Mouse (Mus musculus) c-Kit-positive CD71-positive TER-119-negative erythroid progenitor cells, embryonic 14.5 days (primary cell): ENCODE data around the gene Gimap9.

ENCODE experiments used
- DNase-seq: peaks from one replicate; pipeline ENCODE4 v3.0.0-alpha.2; 2013; ENCODE audit warnings: low read depth

Gimap9 gene

DNA sequence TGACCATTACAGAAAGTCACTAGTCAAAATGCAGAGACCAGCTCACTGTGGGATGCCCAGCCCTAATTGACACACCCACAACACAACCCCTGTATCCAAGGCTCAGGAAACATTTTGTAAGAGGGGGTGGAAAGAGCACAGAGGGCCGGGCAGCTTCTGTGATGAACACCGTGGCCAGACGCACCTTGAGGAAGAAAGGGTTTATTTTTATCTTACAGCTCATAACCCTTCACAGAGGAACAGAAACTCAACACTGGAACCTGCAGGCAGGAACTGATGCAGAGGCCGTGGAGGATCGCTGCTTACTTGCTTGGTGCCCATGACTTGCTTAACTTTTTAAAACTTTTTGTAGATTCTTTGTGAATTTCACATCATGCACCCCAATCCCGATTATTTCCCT is 17.0 kb downstream of the Gimap9 start:
- DNase-seq, result no peak

DNA sequence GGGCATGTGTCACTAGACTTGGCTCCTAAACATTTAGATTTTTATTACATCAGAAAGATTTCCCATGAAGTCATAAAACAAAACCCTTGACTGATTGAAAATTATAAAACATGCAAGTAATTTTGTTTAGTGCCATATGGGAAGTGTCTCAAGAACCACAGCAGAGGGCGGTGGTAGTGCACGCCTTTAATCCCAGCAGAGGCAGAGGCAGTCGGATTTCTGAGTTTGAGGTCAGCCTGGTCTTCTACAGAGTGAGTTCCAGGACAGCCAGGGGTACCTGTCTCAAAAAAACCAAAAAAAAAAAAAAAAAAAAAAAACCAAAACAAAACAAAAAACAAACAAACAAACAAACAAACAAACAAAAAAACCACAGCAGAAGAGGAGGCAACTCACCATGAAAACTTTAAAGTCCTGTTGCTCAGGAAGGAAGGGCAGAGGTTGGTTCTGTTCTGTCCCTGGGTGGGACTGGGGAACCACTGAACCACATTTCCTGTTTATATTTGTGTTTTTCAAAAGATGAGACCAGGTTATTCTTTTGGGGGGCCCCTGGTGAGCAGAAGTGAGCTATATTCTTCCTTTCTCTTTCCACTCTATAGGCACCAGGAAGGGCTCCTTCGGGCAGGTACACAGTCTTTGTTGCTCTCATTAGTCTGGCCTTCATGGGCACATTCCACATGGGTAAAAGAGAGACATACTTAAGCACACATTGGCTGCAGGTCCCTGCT is 21.1 kb downstream of the Gimap9 start:
- no peak for DNase-seq

DNA sequence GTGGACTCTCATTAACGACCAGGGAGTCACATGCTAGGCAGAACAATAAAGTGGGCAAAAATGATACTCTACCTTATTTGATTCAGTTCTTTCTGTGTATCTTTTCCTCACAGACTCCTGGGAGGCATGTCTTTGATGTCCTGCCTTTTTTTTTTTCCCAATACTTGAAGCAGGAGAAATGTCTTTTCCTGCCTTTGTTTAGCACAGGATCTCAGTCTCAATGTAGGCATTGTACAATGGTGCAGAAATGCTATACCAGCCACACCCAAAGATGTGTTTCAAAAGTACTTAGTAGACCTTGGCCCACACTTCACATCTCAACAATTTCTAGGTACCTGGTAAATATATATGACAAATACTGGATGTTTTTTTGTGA is 21.6 kb downstream of the Gimap9 start:
- DNase-seq, result no peak

DNA sequence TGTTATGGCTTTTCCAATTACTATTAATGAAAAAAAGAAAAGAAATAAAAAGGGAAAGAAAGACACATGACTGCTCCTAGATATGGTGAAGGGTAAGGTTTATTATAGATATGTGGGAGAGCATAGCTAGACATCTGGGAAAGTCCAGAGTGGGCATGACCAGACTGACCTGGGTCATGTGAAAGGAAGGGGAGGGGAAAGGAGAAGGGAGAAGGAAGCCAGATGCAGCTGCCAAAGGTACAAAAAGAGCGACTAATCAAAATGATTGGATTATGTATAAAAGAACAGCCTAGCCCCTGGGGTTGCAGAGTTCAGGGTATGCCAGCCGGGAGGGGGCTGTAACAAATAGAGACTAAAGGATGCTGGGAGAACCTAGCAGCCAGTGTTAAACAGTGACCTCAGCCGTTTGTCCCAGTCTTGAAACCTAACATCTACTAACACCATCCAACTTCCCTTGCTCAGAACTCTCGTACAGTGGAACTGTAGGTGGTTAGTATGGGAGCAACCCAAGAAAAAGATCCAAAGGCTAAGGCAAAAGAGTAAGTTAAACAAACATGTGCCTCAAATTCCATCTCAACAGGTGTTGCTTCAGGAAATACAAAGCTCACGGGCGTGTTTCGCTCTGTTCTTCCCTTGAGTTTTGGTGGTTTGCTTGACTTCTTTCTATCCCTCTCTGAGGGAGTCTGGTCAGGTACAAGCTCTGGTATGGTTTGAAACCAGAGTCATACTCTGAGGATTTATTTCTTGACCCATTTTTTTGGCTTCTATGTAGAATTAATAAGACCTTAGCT is 22.3 kb downstream of the Gimap9 start:
- no peak for DNase-seq

DNA sequence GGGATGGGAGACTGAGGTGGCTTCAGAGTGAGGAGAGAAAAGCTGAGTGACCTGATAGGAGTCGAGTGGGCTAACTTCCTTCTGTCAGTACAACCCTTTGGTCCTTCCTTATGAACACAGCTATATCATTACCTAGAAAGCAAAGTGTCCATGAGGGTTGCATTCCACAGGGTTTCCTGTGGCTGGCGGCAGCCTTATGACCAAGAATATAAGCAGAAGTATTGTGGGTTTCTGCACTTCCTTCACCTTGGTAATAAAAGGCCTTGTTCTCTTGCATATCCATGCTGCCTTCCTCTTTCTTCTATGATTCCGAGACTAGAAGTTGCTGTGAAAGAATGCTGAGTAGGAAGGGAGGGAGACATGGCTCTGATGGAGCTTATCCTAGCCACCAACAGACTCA is 23.0 kb downstream of the Gimap9 start:
- DNase-seq, result no peak

DNA sequence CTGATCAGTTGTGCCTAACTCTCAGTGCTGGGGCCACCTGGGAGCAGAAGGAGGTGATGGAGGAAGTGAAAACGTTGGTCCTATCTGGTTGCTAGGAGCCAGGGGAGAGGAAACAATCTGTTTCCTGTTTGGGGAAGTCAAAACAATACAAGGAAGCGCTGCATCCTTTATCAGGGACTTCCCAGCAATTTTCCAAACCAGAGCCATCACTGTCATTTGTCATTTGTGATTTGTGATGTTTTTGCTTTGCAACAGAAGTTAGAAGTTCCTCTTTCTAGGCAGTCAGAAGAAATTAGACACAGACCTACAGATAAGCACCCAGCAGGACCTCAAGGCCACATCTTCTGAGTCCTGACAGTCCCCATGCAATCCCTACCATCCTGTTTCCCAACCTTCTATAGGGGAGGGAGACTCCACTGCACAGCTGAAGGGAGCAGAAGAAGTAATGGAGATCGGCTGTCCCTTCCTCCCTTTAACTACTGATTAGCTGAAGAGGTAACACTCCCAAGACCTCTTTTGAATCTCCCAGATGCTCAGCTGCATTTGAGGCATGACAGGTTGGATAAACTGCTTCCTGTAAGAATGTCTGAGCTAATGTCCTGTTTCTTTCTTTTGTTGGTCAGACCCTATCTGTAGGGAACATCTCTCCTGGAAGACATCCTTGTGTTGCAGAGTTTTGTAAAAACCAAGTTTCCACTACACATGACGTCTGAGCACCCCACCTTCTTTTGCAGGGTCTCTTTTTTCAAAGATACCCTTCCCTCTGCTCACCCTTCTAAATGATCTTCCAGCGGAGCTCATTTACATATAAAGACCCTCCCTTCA is 24.5 kb downstream of the Gimap9 start:
- no peak for DNase-seq

DNA sequence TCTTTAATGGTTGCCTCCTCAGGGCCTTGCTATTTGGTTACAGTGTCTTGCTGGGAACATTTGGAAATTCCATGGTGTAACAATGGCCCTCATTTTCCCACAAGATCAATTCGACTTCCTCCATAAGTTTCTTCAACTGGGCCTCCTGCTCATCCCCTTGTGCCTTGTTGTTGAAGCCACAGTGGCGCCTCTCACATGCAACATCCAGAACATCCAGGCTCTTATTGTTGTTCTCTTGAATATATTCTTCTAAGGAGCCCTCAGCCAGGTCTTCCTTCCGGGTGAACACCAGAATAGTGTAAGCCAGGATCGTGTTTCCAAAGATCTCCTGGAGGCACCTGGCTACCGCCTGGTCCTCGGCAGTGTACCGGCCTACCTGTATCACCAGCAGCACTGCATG is 26.2 kb downstream of the Gimap9 start:
- no peak for DNase-seq

DNA sequence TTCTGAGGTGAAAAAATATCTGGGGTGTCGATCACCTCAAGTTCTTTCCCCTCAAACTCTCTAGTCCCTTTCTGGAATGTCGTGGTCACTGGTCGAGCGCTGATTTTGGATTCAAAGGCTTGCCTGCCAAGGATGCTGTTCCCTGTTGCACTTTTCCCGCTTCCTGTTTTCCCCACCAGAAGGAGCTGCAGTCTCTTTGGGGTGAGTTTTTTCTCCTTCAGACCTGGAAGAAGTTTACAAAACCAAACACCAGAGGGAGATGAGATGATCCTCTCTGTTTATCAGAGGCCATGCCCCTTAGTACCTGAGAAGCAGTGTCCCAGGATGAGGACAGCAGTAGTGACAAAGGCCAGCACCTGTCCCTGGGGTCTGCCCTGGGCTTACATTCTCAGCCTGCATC is 26.7 kb downstream of the Gimap9 start:
- DNase-seq, result no peak

DNA sequence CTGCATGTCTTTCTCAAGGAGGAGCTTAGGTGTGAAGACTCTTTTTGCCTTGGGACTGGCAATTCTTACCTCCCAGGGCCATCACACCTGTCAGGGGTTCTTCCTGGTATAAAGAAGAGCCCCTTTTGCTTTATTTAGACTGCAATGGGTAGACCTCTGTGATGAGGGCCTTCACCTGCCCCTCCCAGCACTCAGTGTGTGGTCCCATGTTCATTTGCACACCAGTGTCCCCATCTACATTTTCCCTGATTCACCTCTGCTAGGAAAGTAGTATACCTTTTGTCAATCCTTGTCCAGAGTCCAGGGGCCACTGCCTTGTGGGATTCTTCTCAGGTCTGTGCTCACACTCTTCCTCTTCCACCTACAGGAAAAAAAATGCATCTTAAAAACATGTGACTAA is 28.2 kb downstream of the Gimap9 start:
- no peak for DNase-seq

DNA sequence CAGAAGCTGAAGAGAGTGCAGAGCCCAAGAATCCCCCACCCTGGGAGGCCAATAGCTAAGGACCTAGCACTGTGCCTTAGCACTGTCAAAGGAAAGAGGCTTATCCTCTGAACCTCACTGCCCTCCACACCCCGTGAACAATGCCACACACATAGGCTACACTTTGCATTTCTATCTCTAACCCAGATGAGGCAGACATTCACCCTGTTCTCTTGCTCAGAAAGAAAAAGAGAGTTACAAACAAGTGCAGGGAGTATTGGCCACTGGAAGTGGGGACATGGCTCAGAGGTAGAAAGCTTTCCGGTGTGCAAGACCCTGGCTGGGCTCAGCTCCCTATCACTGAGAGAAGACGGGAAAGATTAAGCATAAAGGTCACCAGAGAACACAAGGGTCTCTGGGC is 30.2 kb downstream of the Gimap9 start:
- DNase-seq, result no peak

DNA sequence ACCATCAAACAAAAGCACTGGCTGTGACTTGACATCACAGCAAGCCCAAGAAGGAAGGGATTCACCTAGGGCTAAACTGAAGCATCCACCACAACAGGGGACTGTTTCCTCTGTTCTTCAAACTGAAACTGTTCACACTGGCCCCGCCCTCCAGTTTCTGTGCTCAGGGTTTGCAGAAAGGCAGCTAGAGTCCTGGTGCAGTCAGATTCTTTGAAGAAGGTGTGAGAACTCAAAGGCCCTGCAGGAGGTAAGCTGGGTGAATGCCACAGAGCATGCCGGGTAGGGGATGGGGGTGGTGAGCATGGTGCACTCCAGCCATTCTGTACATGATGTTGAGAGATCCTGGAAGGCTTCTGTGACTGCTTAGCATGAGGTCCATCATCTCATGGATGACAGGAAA is 42.5 kb downstream of the Gimap9 start, which contains the start of the genes Gm28053 and Gimap7:
Gene Gm28053, plus strand, starts transcription at position 153 of the 400 bp plus-strand sequence.
Gene Gimap7, plus strand, starts transcription at position 167 of the 400 bp plus-strand sequence.
- no peak for DNase-seq

DNA sequence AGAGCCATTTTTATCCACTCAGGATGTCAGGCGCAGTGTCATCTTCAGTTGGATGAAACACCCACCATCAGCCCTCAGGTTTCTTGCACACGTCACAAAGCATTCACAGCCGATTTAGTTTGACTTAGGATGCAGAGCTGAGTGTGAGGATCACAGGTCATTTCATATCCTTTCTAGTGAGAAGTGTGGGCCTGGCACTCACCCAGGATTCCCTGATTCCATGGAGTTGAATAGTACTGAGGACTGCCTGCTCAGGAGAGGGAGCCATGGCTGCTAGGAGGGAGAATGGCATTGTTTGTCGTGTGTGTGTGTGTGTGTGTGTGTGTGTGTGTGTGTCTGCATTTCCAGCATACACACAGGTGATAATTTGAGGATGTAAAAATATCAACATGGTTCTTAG is 44.4 kb downstream of the Gimap9 start:
- DNase-seq, result no peak

DNA sequence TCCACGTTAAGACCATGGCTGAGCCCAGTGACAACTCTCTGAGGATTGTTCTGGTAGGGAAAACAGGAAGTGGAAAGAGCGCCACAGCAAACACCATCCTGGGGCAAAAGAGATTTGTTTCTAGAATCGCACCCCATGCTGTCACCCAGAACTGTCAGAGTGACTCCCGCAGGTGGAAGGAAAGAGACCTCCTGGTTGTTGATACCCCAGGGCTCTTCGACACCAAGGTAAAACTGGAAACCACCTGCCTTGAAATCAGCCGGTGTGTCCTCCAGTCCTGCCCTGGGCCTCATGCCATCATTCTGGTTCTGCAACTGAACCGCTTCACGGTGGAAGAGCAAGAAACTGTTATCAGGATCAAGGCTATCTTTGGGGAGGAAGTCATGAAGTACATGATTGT is 47.5 kb downstream of the Gimap9 start:
- no peak for DNase-seq

DNA sequence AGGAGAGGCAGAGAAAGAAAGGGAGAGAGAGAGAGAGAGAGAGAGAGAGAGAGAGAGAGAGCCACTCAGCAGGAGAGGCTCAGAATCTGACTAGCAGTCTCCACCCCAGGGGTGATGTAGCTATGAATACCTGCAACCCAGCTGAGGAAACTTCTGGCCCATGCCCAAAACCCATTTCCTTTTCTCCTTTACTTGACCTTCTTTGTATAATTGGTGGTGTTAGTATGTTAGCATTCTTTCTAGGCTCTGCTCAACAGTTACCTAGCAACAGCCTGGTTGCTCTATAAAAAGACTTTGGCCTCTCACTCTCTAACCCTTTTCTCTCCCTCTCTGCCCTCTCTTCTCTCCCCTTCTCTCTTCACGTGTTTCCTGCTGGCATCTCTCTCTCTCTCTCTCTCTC is 49.5 kb downstream of the Gimap9 start:
- DNase-seq, result no peak

DNA sequence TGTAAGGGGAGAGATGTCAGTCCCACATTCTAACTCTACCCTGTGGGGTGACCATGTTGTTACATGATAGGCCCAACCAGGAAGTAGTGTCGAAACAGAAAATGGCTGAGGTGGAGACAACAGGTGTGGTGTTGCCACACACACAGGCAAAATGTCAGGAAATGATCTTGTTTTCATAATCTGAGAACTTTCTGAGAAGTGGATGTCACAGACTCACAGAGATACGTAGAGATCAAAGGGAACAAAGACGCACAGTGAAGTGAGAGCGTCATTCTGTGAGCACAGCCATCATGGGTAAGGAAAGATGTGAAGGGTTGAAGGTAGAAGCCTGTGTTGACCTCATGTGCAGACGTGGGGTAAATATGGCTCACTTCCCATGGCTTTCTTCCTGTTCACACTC is 51.8 kb downstream of the Gimap9 start:
- DNase-seq, result no peak
